Mouse (Mus musculus) megakaryocyte, adult 5-6 weeks (primary cell): ENCODE data around the gene Galnt3. TPM values are rescaled to one million over a fixed set of nuclear protein-coding genes. Genes with fewer than 3 reads are reported as not detected.

ENCODE experiments used
- total RNA-seq, 2 experiments: library from RNA; stranded (forward) in 1 of 2; stranded (reverse) in 1 of 2; fragments of 153-499, 151-499 nt in 1 of 2; fragments of 221-1000, 200-1000 nt in 1 of 2; gene quantifications; 2 replicates each; pipeline versions ENCODE4 v1.2.3 to v1.2.4; 2015 to 2017

The Galnt3 gene
- total RNA-seq, 2 experiments from 2014 or later: 4.9 to 12.7 TPM

Other genes starting within 250 kb of the Galnt3 start
- 1.5 and 2.2 TPM in 2 replicates for gene Ttc21b, start 131.6 kb upstream of the Galnt3 start, total RNA-seq (2015)
- 2.3 and 3.2 TPM in 2 replicates for gene Ttc21b, start 131.6 kb upstream of the Galnt3 start, total RNA-seq (2017)